Mouse (Mus musculus) liver, adult 2 months (tissue): Measurements from ENCODE around the gene Slc27a3.

Experiments
- CTCF ChIP-seq: fragments of 200-500 bp; IDR thresholded peaks from 2 replicates; pipeline ENCODE4 v1.5.1; 2011; ENCODE audit warnings: low read depth, low read length, control low read depth
- POLR2A ChIP-seq: fragments of 200-500 bp; IDR thresholded peaks from 2 replicates; pipeline ENCODE4 v1.6.1; 2011; ENCODE audit warnings: low read length, control low read depth; ENCODE audit not compliant: insufficient read depth; ENCODE audit errors: extremely low read depth

GRCm38 (mm10) chr3:90433381-90434020, 43.8 kb upstream of the Slc27a3 start, which contains the start of gene Ints3:
- TF ChIP-seq CTCF (no peak), POLR2A (peak; percentile 82)
